Mouse (Mus musculus) spleen, adult 18-20 months (tissue): Measurements from ENCODE around the gene Slc44a3.

Source experiments
- DNase-seq, 2 experiments: peaks; one replicate each; pipeline ENCODE4 v3.0.0; 2022; ENCODE audit warnings: mixed read lengths in 2 of 2

Gene Slc44a3

DNA sequence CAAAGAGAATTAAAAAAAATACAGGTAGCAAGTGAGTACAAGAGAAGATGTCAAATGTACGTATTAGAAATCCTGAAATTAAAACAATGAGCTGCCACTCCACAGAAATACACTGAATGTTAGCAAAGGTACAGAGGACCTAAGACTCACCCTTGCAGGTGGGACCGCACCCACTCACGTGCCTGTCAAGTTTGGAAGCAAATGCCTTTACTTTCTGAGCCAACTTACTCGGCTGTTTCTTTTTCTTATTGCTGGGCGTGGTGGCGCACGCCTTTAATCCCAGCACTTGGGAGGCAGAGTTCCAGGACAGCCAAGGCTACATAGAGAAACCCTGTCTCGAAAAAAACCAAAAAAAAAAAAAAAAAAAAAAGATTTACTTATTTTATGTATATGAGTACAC is 109.8 kb downstream of the Slc44a3 start:
- DNase-seq, result no peak

DNA sequence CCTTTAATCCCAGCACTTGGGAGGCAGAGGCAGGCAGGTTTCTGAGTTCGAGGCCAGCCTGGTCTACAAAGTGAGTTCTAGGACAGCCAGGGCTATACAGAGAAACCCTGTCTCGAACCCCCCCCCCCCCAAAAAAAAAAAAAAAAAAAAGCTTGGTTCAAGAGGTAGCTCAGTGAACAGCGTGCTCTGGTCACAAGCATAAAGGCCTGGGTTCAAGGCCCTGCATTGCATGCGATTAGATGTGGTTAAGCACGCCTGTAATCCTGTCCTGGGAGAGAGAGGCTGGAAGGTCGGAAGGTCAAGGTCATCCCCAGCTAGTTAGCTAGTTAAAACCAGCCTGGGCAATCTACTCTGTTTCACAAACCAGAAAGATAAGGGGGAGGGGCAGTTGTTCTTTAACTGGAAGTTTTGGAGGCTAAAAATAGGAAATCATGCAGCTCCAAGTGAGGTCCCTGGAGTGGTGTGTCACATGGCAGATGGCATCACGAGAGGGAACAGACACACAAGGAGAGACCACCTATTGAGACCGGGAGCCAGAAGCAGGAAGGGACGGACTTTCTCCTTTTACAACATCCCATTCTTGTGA is 113.3 kb downstream of the Slc44a3 start:
- DNase-seq, result no peak

DNA sequence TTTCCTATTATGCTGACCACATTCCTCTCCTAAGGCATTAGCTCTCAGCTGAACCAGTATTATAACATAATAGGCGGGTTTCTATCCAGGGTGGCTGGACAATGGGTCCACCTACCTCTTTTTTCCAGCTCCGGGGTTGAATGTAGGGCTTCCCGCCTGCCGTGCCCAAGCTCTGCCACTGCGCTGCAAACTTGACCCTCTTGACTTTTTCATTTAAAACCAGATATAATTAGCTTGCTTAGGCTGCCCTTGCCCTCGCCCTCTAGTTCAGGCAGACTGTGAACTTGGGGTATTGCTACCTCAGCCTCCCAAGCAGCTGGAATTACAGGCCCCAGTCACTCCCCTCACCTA is 114.0 kb downstream of the Slc44a3 start:
- no peak for DNase-seq

DNA sequence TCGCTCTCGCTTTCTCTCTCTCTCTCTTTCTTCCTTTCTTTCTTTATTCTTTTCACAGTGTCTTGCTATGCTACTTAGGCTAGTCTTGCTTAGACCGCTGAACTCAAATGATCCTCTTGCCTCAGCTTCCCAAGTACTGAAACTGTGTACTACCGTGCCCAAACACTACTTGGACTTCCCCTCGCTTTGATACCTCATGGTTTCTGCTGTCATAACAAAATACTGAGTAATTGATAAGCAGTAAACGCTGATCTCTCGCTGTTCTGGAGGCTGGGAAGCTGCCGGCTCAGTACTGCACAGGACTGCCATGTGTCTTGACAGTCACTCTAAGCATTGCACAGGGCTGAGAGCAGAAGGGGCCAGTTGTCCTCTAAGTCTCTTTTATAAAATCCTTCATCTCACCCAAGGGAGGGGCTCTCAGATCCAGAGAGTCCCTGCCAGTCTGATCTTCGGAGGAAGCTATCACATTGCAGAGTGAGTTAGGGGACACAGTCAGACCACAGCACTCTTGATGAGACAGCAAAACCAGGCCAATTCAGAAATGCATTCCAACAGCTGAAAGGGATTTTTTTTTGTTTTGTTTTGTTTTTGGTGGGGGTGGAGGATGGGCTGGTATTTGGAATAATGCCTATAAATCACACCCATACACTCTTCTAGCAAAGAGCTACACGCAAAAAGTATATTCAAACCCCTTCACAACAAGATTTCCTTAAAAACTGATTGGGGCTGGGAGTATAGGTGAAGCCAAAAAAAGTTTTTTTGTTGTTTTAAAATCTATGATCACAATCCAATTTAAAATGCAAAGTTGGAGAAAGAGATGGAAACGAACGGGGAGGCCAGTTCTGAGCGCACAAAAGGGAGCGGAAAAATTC is 114.6 kb downstream of the Slc44a3 start:
- DNase-seq, result no peak

DNA sequence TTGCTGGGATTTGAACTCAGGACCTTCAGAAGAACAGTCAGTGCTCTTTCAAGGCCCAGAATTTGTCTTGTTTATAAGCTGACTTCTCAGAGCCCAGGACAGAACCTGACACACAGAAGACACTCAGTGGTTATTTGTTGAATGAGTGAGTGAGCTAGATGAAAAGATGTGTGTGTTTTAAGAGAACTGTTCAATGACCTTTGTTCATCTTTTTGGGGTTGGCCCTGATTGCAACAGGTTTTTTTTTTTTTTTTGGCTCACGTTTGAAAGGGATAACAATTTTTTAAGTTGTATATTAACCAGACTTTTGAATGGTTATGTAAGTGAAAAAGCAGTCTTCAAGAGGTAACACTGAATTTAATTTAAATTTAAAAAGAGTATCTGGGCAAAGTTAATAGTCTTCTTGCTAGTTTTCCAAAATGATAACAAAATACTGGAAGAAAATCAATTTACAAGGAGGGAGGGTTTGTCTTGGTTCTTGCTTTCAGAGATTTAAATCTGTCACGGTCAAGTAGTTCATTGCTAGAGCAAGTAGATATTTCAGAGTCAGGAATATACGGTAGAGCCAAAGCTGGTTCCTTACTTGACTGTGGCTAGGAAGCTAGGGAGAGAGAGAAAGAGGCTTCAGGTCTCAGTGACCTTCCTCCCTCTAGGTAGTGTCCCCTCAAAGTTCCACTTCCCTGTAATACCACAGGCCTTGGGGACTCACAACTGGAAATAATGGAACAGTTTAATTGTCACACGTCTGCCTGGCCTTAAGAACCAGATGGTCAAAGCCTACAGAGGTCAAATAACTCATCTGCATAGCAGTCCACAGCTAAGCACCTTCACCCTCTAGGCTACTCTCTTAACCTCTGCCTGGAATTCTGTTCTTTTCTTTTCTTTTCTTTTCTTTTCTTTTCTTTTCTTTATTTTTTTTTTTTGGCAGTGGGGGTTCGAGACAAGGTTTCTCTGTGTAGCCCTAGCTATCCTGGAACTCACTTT is 115.7 kb downstream of the Slc44a3 start:
- no peak for DNase-seq

DNA sequence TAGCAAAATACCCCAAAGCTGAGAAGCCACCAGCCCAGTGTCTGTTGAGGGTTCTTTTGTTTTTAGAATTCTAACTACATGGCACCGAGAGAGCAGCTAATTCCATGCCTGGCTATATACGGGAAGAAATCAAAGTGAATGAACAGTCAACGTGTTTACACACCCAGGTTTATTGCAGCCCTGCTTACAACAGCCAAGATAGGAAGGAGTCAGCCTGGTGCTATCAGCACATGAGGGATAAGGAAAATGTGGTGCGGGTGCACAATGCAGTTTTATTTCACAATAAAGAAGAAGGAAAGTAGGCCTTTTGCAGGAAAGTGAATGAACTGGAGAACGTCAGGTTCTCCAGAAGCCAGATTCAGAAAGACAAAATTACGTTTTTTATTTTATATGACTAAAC is 120.8 kb downstream of the Slc44a3 start:
- DNase-seq, result no peak
